Mouse (Mus musculus) forelimb bud, embryonic 11.5 days (tissue): ENCODE results near the gene Ifi202b.
"Not testable (repeated sequence)": the region's sequence is repeated elsewhere in the genome, so short reads cannot be mapped to it uniquely, and the experiment has no call there.

Experiments
- DNase-seq: peaks from one replicate; pipeline ENCODE4 v3.0.0-alpha.2; 2012; ENCODE audit warnings: low read depth, low spot score

Gene Ifi202b

DNA sequence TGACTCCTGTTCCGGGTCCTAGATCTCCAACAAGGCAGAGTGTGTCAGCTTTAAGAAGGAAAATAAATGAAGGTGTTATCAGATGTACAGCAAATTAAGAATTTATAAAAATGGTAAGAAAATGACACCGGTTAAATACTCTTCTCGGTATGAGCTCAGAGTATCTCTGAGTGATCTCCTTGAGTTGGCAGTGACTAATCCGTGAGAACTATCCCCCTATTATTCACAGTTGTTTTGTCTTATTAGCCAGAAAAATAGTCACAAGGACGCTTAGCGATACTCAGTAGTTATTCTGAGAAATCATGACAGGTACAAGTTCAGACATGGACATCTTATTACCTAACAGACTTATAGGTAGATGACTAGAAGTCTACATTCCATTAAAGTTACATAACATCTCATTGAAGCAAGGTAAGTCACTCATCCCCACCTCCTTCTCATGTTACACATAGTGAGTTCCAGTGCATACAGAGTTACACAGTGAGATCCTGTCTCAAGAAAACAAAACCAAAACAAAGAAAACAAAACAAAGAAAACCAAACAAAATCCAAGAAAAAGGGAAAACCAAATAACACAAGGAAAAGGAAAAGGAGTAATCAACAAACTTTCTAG is at the start of gene Ifi202b:
TSS of gene Ifi202b (minus strand) at position 51 of the 612 bp plus-strand sequence.
- not testable (repeated sequence) for DNase-seq

DNA sequence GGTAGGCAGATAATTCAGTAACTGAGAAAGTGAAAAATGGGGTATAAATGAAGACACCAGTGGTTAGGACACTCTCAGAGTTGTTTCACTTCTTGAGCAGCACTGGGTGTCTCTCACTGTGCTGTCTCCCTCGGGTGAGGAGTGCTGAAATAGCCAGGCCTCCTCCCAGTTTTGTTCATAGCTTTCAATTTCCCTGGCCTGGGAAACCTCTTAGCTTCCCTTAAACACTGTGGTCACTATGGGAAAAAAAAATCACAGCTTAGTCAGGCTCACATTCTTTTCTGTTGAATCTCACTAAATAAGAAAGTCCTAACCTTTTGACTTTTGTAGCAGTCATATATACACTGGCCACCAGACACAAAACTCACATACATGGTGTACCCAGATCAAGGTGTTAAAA is 49.2 kb upstream of the Ifi202b start, which contains the start of gene Ifi205:
TSS of gene Ifi205 (minus strand) at position 113 of the 400 bp plus-strand sequence.
- DNase-seq, result no peak

DNA sequence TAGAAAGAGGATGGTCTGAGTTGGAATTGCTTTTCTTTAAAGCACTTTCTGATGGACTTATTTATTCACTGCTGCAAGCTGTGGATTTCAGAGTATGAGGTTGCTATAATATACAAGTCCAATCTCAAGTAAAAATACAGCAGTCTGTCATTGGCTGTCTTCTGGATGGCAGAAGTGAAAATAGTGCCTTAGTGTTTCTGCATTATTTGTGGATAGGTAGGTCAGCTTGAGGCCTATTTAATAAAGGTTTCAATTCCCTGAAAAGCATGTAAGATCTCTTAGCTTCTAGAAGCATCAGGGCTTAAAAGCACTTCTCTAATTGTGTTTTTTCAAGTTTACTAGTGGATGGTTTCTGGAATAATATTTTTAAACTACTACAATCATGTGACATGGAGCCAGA is 24.5 kb upstream of the Ifi202b start:
- not testable (repeated sequence) for DNase-seq

DNA sequence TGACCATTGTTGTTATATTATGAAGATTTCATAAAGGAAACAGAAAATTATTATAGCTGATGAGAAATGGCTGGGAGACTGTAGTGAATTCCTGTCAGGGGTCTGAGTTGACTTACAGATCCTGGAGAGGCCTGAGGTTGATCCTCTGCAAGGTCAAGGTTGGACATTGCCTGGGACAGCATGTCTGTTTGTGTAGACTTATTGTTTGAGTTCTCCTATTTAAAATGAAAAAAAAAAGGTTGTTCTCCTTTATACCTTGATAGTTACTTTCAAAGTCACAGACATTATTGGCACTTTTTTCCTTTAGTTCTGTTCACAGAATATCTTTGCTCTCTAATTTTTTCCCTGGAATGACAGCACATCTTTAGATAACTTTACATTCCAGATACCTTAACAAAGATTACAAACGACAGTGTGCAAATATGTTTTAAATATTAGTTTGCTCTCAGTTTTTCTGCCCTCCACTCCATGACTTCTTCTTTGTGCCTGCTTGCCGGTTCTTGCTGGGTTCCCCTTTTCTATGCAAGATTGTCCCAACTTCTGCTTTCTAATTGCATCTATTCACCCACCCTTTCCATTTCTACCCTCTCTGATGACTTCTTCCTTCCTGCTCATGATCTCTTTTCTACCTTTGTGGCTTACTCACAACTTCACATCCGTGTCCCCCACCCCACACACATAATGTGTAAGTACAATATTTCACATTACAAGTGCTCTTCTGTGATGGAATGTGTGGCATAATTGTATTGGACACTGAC is 22.0 kb upstream of the Ifi202b start:
- DNase-seq, result not testable (repeated sequence)

DNA sequence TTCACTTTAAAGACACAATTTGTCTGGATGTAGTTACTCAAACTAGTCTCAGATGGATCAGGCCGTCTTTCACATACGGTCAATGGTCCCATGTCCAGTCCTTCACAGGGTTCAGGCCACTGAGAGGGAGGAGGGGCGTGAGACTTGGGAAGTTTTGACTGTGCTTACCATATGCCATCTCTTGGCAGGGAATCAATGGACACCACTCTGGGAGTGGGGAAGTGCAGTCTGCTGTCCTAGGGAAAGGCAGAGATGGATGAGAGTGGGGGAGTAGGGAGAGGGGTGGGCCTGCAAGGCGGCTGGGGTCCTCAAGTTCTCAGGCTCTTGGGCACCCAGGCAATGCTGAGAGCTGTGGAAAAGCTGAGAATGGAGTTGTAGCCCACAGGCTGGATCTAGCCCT is 12.5 kb upstream of the Ifi202b start:
- DNase-seq, result no peak

DNA sequence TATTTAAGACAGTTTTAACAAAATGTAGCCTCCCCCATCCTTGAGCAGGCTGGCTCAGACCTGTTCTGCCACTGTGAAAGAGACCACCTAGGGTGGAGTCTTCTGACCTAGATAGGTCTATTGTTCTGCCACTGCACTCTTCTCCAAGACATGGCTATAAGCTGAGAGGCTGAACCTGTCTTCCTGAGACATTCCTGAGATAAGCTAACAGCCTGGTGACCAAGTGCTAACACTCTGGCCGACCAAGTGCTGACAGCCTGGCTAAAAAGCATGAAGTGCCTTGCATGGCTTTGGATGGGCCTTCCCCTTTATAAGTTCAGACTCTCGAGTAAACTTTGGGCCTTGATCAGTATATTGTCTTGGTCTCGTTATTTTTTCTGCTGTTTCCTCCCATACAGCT is 1.5 kb downstream of the Ifi202b start:
- DNase-seq, result not testable (repeated sequence)

DNA sequence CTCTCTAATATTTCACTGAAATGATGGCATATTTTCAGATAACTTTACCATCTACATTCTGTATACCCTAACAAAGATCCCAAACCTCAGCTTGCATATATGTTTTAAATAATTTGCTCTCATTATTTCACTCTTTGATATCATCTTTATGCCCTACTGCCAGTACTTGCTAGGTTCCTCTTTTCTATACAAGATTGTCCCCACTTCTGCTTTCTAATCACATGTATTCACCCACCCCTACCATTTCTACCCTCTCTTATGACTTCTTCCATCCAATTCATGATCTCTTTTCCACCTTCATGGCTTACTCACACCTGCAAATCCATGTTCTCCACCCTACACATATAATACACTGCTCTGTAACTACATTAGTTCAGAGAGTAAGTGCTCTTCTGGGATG is 4.9 kb downstream of the Ifi202b start:
- no peak for DNase-seq

DNA sequence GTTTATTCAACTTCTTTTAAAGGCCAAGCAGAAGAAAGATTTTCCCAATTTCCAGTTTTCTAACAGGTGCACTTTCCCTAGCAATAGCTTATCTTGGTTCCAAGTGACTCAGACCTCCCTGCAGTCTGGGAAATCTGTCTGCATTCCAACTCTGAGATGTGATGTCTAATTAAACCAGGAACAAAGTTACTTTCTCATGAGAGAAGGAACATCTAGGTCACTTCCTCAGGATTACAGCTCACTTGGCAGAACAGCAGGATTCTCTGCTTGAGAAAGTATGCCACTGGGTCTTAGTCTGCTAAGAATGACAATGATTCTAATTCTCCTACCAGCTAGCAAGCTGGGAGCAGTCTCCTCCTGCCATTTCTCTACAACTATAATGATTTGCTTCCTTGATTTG is 9.4 kb downstream of the Ifi202b start:
- no peak for DNase-seq

DNA sequence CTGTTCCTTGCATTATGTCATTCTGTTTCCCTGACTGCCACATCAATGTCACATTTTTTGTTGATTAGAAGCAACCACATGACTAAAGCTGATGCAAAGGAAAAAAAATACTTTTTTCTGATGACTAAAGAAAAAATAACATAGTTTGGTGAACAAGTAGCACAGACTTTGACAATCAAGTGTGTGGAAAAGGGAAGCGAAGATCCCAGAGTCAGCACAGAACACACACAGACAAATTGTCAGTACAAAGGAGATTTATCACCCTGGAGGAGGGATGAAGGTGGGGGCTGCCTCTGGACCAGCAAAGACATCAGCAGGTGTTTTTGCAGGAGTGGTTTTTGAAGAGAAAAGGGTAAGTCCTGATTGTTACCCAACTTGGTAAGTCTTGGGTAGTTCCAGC is 21.1 kb downstream of the Ifi202b start:
- DNase-seq, result not testable (repeated sequence)

DNA sequence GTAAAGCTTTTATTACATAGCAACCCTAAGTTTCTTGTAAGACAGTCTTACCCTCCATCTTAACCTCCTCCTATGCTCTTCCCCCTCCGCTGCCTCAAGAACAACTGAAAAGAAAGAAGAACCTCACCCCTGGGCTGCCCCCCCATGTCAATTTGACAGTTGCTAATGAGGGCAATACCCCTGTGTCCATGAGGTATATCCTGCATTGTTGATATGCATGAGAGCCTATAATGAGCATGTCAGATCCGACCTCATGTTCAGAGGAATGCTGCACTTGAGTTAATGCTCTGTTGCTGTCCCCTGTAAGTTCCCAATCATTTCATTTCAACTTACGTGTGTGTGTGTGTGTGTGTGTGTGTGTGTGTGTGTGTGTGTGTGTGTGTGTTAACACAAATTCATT is 22.5 kb downstream of the Ifi202b start:
- DNase-seq, result not testable (repeated sequence)

DNA sequence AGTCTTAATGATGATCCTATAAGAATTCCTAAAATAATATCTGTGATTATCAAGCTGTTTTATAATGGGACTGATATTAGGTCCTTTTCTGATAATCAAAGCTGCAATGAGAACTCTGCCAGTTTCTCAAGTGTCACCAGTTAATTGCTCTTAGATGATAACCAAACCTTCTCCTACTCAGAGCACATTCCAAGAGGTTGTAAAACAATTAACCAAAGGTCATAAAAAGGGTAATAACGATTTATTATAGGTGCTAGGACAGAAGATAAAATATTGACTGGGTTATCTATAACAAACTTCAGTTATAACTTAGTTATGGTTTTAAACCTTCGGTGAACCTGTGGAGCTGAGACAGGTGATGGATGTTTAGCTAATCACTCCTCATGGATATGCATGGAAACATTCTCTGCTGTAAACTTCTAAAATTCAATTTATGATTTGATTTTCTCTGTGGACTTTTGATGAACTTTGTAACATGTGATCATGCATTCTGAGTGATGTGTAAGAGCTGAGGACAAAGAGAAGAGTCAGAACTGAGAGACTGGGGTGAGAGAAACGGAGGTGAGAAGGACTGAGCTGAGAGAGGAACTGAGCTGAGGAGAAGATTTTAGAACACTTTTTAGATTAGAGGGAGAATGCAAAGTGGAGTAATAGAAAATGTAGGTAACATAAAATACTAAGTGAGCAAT is 26.6 kb downstream of the Ifi202b start:
- not testable (repeated sequence) for DNase-seq

DNA sequence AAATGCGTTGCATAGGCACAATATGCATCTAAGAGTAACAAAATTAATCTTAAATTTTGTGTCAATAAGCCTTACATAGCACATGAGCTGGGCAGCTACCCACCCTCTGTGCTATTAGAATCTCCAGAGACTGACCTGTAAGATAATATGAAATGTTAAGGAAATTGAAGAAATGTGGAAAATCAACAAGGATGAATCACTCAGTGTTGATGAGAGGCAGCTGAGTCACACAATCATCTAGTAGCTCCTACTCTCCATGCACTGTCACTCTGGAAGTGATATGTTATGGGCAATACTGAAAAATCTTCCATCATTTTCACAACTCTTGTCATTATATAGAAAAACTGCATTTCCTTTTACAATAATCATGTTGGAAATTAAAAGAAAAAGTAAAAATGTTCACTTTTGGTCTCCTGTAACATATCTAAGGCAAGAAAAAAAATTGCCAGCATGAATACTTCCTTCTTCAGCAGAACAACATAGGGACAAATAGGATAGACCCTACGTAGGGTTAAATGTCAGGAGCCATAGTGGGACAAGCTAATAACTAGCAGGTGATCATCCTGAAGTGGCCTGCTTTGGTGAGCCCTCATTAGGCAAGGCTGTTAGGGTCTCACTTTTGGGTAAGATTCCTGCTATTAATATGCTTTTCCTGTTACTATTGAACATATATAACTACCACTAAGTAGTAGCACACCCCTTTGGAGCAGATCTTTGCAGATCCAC is 27.3 kb downstream of the Ifi202b start:
- no peak for DNase-seq

DNA sequence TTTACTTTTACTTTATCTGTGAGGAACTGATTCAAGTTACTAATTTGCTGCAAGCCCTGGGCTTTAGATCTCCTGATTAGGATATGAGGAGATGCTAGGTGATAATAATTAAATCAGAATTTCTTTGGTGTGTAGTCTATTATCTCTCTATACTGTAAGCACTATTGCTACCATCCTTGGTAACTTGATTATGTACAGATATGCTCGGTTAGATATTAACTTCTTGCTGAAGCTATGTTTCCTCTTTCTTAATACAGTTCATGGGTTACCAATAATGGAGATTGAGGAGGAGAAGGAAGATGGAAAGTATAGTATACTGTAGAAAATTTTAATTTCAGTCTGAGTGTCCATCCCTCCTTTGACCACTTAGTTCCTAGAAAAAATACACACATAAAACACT is 29.0 kb downstream of the Ifi202b start:
- no peak for DNase-seq

DNA sequence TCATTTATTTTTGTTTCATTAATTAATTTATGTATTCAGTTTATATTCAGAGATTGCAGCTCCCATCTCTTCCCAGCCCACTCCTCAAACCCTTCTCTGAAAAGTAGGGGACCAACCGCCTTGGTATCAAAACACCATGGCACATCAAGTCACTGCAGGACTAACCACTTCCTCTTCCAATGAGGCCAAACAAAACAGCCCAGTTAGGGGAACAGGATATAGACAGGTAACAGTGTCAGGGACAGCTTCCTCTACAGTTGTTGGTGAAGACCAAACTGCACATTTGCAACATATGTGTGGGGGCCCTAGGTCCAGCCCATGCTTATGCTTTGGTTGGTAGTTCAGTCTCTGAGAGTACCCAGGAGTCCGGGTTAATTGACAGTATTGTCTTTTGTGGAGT is 33.5 kb downstream of the Ifi202b start:
- DNase-seq, result not testable (repeated sequence)

DNA sequence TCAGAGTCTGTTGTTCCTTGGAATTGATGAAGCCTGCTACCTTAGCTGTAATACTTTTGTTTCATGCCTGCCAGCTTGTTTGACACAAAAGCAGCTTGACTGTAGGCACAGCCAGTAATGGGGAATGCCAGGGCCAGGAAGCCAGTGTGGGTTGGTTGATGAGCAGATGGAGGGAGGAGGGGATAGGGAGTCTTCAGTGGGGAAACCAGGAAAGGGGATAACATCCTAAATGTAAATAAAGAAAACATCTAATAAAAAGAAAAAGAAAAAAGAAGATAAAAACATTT is 39.8 kb downstream of the Ifi202b start:
- not testable (repeated sequence) for DNase-seq

DNA sequence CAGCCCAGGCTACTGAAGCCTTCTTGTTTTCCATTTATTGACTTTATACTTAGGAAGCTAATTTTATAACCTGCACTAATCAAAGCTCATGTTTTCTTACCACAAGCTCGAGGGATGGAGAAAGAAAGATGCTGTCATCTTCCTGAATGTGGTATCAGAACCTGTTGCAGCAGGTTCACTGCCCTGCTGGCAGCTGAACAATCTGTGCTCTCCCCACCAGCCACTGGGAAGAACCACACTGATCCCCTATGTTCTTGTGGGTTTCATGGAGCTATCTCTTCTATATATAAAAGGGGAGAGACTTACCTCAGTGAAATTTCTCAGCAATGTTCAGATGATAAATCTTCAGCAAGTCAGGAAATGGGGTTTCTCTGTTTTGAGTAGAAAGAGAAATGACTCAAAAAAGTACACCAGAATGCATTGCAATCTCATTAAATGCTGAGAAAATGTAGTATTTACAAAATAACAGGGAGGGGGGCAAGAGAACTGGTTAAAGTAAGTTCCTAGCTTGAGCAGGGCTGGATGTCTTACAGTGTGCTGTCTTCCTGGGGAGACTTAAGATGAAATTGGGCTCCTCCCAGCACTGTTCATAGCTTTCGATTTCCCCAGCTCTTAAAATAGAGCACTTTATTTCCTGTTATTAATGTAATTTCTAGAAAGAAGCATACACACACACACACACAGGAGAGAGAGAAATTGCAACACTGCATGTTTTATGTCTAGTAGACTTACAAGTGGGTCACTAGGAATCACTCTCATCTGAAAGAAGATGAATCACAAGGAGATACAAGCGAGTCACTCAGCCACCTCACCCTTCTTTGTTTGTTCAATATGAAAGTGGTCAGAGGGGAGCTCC is 40.4 kb downstream of the Ifi202b start, which contains the start of the genes Mndal and Ifi203:
TSS of gene Mndal (minus strand) at position 568 of the 856 bp plus-strand sequence.
TSS of gene Ifi203 (minus strand) at position 749 of the 856 bp plus-strand sequence.
- not testable (repeated sequence) for DNase-seq

DNA sequence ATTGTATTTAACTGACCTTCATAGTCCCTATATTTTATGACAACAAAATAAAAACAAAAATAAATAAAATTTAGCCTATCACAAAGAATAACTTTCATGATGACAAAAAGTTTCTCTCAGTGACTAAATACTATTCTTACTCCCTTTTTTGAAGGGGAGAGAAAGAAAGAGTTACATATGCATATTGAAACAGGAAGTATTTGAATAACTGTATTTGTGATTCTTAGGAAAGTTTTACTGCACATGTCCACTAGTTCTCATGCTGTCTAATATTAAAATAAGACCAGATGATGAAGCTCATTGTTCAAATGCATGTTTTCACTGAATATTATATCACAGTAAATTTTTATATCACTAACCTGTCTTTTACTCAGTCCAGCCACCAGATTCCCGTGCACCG is 41.0 kb downstream of the Ifi202b start:
- DNase-seq, result not testable (repeated sequence)

DNA sequence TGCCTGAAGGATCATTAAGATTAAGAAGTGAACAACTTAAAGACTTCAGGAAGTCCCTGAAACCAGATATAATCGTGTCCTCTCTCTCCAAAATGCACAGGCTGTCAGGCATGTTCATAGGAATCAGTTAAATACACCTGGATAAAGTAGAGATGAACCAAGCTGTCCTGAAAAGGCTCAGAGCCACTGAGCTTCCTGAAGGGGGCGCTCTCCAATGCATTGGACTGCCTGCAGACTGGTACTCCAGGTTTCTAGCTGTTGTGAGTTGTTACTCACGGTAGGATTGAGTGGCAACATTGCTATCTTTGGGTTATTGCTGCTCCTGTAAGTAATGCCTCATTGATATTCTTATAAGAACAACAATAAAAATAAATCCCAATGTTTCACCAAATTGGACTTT is 63.3 kb downstream of the Ifi202b start:
- not testable (repeated sequence) for DNase-seq

DNA sequence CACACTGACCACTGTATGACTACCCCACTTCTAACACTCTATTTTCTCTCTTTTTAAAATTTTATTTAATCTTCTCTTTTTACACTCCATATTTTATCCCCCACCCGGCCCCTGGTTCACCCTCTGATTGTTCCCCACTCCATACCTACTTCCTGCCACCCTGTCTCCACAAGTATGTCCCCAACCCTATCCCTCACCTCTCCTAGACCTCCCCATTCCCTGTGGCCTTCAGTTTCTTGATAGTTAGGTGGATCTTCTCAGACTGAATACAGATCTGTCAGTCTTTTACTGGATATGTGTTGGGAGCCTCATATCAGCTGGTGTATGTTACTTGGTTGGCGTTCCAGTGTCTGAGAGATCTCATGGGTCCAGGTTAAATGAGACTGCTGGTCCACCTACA is 68.0 kb downstream of the Ifi202b start:
- DNase-seq, result no peak

DNA sequence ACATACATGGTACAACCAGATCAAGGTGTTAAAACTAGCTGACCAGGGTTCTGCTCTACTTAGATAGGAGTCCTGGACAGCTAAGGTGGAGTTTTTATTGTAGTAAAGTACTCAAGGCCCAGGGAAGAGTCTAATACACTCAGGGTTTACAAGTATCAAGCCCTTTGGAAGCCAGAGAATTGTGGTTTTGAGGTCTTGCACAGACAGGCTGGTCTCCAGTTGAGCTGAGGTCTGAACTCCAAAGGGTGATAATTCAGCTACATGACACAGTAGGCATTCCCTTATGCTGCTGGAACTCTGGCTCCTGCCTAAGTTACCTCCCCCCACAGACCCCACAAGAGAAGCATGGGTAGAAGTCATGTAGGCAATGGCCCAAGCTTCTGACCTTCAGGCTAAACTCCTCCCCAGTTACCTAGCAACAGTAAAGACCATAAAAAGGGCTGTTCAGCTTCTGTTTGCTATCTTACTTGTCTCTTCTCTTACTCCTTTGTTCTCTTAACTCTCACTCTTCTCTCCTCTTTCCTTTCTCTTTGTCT is 69.2 kb downstream of the Ifi202b start:
- DNase-seq, result not testable (repeated sequence)
